Mouse (Mus musculus) forebrain, embryonic 14.5 days (tissue): ENCODE data around the gene Dnajc30. TPM values are rescaled to one million over a fixed set of nuclear protein-coding genes. Genes with fewer than 3 reads are reported as not detected.

Experiments
- ATAC-seq: fragments of 200-750 bp; cut with Nextera tagmentation; 2 replicates; pipeline ENCODE4 v1.8.0; 2017; ENCODE audit warnings: mild to moderate bottlenecking, moderate library complexity
- DNase-seq: peaks from one replicate; pipeline ENCODE4 v3.0.0-alpha.2; 2015; ENCODE audit warnings: low spot score
- H3K27ac ChIP-seq: fragments of 300-500 bp; sonication (generic); 2 replicates; pipeline ENCODE4 v1.5.1; 2014; ENCODE audit warnings: low read depth, mild to moderate bottlenecking, control low read depth, low read length, moderate library complexity
- H3K27me3 ChIP-seq: fragments of 300-500 bp; sonication (generic); replicated peaks from 2 replicates; pipeline ENCODE4 v1.6.1; 2014; ENCODE audit warnings: low read length, control low read depth, mixed read lengths; ENCODE audit not compliant: control insufficient read depth, insufficient read depth
- H3K36me3 ChIP-seq: fragments of 300-500 bp; sonication (generic); 2 replicates; pipeline ENCODE4 v1.6.1; 2014; ENCODE audit warnings: low read length, control low read depth; ENCODE audit not compliant: control insufficient read depth, insufficient read depth
- H3K4me1 ChIP-seq: fragments of 300-500 bp; sonication (generic); 2 replicates; pipeline ENCODE4 v1.6.1; 2014; ENCODE audit warnings: antibody characterized with exemption, low read length, control low read depth; ENCODE audit not compliant: control insufficient read depth, insufficient read depth
- H3K4me2 ChIP-seq: fragments of 300-500 bp; sonication (generic); 2 replicates; pipeline ENCODE4 v1.6.1; 2014; ENCODE audit warnings: mild to moderate bottlenecking, control low read depth, low read length
- H3K4me3 ChIP-seq: fragments of 300-500 bp; sonication (generic); 2 replicates; pipeline ENCODE4 v1.5.1; 2014; ENCODE audit warnings: low read depth, low read length, control low read depth
- H3K9ac ChIP-seq: fragments of 300-500 bp; sonication (generic); 2 replicates; pipeline ENCODE4 v1.6.1; 2014; ENCODE audit warnings: mild to moderate bottlenecking, low read length, control low read depth, moderate library complexity
- H3K9me3 ChIP-seq: fragments of 300-500 bp; sonication (generic); replicated peaks from 2 replicates; pipeline ENCODE4 v1.6.1; 2016; ENCODE audit warnings: low read length, control low read depth, mixed read lengths; ENCODE audit not compliant: control insufficient read depth
- WGBS: fragments of 180-500 bp; shearing (Covaris S2); extraction: QIAGEN DNeasy Blood & Tissue Kit; methylation state at CpG from one replicate; pipeline ENCODE4 v1.1.7; 2014; 5-methylcytosine and 5-hydroxymethylcytosine counted together
- polyA plus RNA-seq: library from polyadenylated mRNA; unstranded; fragments of >200 nt; fragmentation: Nextera tagmentation; extraction: Ambion mirVana; gene quantifications from 2 replicates; pipeline ENCODE4 v1.2.1, GENCODE M21; 2014

The Dnajc30 gene
- 36.3 and 38.8 TPM in 2 replicates for polyA plus RNA-seq

DNA sequence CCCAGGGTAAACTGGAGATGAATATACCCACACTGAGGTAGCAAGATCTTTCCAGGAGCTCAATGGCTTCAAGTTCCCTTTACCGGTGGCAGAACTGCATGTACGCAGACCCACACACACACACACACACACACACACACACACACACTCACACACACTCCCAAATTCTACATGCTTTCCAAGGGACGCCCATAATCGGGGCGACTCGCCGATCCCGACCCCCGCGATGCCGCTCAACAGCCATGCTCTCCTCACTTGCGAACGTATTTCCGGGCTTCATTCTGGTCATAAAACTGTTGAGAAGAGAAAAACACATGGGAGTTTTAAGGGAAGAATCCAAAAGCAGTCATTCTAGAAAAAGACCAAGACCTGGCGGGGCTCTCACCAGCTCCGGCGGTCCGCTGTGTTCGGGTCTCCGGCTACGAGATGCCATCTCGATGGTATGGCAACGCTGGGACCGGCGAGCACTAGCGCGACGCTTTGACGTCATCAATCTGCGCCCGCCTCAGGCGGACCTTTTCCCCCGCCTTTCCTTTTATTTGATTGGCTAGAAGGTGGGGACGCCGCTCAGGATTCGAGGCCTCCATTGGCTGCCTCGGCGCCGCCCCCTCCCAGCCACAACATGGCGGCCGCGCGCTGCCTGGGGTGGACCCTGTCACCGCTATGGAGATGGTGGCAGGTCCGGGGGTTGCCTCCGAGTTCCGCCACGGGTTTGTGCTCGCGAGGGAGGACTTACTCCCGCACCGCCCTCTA lies at the start of gene Dnajc30:
Dnajc30 (plus strand) TSS at position 574 of the 753 bp plus-strand sequence.
- Histone ChIP-seq H3K27me3 (no peaks in the 10 kb centered on the region), H3K27ac (peak within 1 kb of the TSS; percentile 68), H3K36me3 (peaks cover 38% of the 10 kb centered on the region), H3K9me3 (no peaks in the 10 kb centered on the region), H3K9ac (peak within 1 kb of the TSS; percentile 83), H3K4me3 (peak within 1 kb of the TSS; percentile 94), H3K4me2 (peak within 1 kb of the TSS; percentile 92), H3K4me1 (peaks cover 17% of the 10 kb centered on the region)
- ATAC-seq: peak; percentile 98
- DNase-seq: peak; percentile 99
- under 1% methylated on average over 51 of the region's 52 CpGs for WGBS

DNA sequence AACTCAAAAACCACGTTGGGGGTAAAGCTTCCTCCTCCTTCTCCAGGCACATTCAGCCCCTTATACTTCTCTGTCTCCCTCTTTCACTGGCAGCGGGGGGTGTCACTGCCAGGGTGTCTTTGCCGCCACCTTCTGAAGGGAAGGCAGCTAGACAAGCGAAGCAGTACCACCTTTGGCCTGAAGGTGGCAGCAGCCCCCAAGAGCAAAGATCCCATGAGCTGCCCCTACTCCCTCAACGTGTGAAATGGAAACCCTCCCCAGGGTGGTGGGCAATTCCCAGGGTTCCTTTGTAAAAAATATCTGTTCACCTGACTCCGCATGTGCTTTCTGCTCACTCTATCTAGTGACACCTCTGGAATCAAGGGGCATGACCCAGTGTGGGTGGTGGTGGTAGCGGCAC lies 48.5 kb upstream of the Dnajc30 start:
- 15% methylated on average over 7 of the region's 7 CpGs for WGBS
- Histone ChIP-seq H3K9ac (no peak overlapping the region), H3K27me3 (no peaks in the 10 kb centered on the region), H3K4me3 (no peak overlapping the region), H3K36me3 (no peaks in the 10 kb centered on the region), H3K9me3 (no peaks in the 10 kb centered on the region), H3K4me2 (no peak overlapping the region), H3K27ac (no peak overlapping the region), H3K4me1 (no peaks in the 10 kb centered on the region; the same call in 1 of the 2 replicates)
- peak; percentile 84 for DNase-seq
- ATAC-seq: peak; percentile 60

- WGBS: 61% methylated on average over 4 of the region's 4 CpGs
These were observed 47.7 kb upstream of the Dnajc30 start for GRCm38 (mm10) chr5:135016224-135016759.

DNA sequence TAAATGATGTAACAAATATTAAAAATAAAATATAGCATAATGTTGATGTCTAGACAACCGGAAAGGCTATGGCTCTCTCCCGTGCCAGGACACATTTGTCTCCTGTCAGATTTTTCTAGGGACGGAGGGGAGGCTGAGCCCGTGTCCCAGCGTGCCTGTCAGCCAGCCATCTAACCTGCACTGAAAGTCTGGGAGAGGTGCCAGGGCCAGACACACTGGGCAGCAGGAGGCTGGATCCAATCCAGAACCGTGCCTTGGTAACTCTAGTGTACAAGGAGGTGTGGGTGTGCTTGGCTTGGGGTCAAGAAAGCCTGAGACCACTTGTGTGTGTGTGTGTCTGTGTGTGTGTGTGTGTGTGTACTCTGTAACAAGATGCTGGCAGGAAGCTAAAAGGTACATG lies 42.2 kb upstream of the Dnajc30 start:
- 26% methylated on average over 6 of the region's 6 CpGs for WGBS
- H3K36me3 ChIP-seq: no peaks in the 10 kb centered on the region
- peaks cover 5% of the 10 kb centered on the region for H3K4me1 ChIP-seq
- H3K27me3 ChIP-seq: no peaks in the 10 kb centered on the region
- no peak overlapping the region for H3K9ac ChIP-seq
- H3K4me2 ChIP-seq: no peak overlapping the region
- peak; percentile 90 for DNase-seq
- peak; percentile 54 for ATAC-seq
- no peaks in the 10 kb centered on the region for H3K9me3 ChIP-seq
- H3K4me3 ChIP-seq: no peak overlapping the region
- no peak overlapping the region; the same call in 1 of the 2 replicates for H3K27ac ChIP-seq

More at GRCm38 (mm10) chr5:135016224-135016759, 47.7 kb upstream of the Dnajc30 start:
- Histone ChIP-seq H3K4me2 (no peak overlapping the region), H3K4me3 (no peak overlapping the region), H3K27me3 (no peaks in the 10 kb centered on the region), H3K9ac (no peak overlapping the region), H3K36me3 (no peaks in the 10 kb centered on the region), H3K9me3 (no peaks in the 10 kb centered on the region), H3K27ac (no peak overlapping the region), H3K4me1 (no peaks in the 10 kb centered on the region)
- ATAC-seq: no peak
- DNase-seq: no peak

GRCm38 (mm10) chr5:135023344-135024173 lies 40.4 kb upstream of the Dnajc30 start, which contains the start of gene Stx1a:
TSS of gene Stx1a (plus strand) at chr5:135023482.
- H3K27ac ChIP-seq: no peak within 1 kb of the TSS; the same call in 1 of the 2 replicates
- H3K4me2 ChIP-seq: peak within 1 kb of the TSS; percentile 93
- H3K36me3 ChIP-seq: no peaks in the 10 kb centered on the region
- ATAC-seq: peak; percentile 96
- H3K9ac ChIP-seq: peak within 1 kb of the TSS; percentile 79
- H3K27me3 ChIP-seq: no peaks in the 10 kb centered on the region
- no peaks in the 10 kb centered on the region for H3K9me3 ChIP-seq
- peak within 1 kb of the TSS; percentile 64 for H3K4me3 ChIP-seq
- peaks cover 5% of the 10 kb centered on the region for H3K4me1 ChIP-seq
- DNase-seq: peak; percentile 96
- under 1% methylated on average over 59 of the region's 61 CpGs for WGBS

DNA sequence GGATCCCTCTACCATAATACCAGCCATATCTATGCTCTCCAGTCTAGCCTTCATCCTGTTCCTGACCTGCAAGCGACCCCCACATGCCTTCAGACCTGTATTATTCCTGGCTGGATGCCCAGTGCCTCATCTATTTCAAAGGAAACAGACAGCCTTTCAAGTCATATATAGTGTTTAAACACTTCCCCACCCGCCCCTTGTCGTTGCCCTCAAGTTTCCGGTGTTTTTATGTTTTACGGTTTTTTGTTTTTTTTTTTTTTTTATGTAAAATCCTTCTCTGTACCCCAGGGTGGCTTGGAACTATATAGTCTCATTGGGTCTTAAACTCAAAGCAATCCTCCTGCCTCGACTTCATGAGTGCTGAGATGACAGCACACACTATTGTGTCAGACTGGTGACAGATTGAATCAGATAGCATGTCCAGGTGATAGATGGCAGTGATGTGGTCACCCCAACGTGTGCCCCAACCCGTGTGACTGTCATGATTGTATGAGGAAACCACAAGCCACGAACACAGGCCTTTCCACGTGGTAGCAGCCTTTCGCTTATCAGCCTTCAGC lies 39.3 kb upstream of the Dnajc30 start:
- Histone ChIP-seq H3K4me2 (peak overlapping the region; percentile 93; the same call in 1 of the 2 replicates), H3K36me3 (no peaks in the 10 kb centered on the region), H3K9ac (peak overlapping the region; percentile 79), H3K9me3 (no peaks in the 10 kb centered on the region), H3K4me1 (peaks cover 5% of the 10 kb centered on the region), H3K4me3 (0 out of 2 replicates have a peak overlapping the region, but pooled peaks have one; percentile 64), H3K27ac (no peak overlapping the region), H3K27me3 (no peaks in the 10 kb centered on the region)
- DNase-seq (no peak), ATAC-seq (no peak)
- WGBS: 77% methylated on average over 11 of the region's 11 CpGs

DNA sequence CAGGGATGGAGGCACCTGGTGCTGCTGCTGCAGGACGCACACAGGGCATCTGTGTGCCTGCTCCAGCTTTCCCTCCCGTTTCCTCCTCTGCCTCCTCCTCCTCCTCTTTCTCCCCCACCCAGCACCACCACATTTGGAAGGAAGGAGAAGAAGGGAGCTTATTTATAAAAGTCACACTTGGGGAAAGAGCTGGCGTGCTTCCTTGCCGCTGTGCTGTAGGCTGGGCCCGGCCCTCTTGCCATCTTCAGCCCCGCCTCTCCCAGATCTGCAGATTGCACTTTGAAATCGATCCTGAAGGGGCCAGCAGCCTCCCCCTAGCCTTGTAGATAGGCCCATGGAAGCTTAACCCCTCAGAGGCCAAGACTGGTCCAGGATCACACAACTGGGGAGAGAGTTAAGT lies 38.1 kb upstream of the Dnajc30 start:
- WGBS: 38% methylated on average over 7 of the region's 7 CpGs
- H3K9me3 ChIP-seq: no peaks in the 10 kb centered on the region
- ATAC-seq (no peak), DNase-seq (no peak)
- H3K27ac ChIP-seq: no peak overlapping the region
- no peak overlapping the region for H3K4me2 ChIP-seq
- H3K9ac ChIP-seq: no peak overlapping the region
- H3K4me1 ChIP-seq: peaks cover 5% of the 10 kb centered on the region
- H3K27me3 ChIP-seq: no peaks in the 10 kb centered on the region
- no peaks in the 10 kb centered on the region for H3K36me3 ChIP-seq
- H3K4me3 ChIP-seq: no peak overlapping the region

DNA sequence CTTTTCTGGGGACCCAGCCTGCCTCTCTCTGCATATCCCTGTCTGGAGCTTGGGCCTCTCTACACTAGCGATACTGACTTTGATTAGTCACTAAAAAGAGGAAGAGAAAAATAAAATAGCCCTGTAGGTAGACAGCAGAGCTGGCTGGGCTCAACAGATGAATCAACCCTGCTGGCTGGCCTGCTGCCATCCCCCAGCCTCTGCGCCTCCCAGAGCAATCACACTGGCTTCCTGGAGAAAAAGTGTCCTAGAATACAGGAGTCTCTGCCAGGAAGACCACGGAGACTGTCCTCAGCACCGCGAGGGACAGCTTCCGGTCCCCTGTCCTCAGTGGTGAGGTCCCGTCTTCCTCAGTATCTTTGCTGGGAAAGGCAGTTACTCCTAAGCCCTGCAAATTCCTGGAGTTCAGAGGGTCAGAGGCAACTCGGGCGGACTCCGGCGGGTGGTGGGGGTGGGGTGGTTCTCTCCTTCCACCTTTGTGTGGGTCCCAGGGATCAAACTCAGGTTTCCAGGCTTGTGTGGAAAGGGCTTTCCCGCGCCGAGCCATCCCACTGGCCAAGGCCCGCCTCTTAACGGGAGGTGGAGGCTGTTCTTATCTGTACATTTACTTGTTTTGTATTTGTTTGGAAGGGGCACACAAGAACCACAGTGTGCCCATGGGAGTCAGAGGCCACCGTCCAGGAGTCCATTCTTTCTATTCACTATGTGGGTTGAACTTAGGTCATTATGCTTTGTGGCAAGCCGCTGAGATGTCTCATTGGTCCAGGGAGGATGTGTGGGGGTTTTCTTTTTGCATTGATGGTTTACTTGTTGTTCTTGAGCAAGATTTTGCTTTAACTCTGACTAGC lies 34.8 kb upstream of the Dnajc30 start:
- Histone ChIP-seq H3K36me3 (no peaks in the 10 kb centered on the region), H3K4me2 (no peak overlapping the region), H3K4me1 (peaks cover under 1% of the 10 kb centered on the region; the same call in 1 of the 2 replicates), H3K9ac (no peak overlapping the region), H3K4me3 (no peak overlapping the region), H3K9me3 (no peaks in the 10 kb centered on the region), H3K27ac (no peak overlapping the region), H3K27me3 (no peaks in the 10 kb centered on the region)
- DNase-seq: no peak
- no peak for ATAC-seq
- 53% methylated on average over 18 of the region's 18 CpGs for WGBS
